8 mouse cellular contexts compared by ENCODE assay signal in the genomic region with DNA sequence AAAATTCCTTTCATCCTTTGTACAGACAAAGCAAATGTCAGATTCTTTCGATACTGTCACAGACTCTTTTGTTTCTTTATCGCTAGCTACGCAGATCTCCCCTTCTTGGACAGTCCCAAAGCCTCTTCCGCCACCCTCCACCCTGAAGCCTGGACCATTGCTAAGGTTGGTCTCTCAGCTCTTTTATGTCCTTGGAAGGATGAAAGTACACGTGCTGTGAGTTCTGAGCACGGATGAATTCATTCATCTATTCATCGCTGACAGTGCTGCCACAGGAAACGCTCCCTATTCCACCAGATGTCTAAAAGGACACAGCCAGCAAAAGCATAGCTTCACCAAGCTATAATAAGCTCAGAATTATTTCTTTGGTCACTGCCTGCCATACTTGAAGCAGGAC. TPM values are rescaled to one million over a fixed set of nuclear protein-coding genes. Genes with fewer than 3 reads are reported as not detected.
A peak's percentile ranks its signal among the peaks of the same experiment; 100 is the strongest.
DNase-seq lines count a peak whose midpoint lies in the region.

No protein-coding gene starts in this region.

- peak; percentile 2 for DNase-seq in adrenal gland, postnatal 25 days
- no peak for DNase-seq in adrenal gland, adult 18-20 months (ENCODE audit: low spot score in 2 of 2)
- DNase-seq in right cerebral cortex, adult 18-20 months = peak; percentile 23
- DNase-seq in right cerebral cortex, postnatal 14 days = no peak
- peak; percentile 25 to 32 for DNase-seq in layer of hippocampus, postnatal 10 days (ENCODE audit: low spot score in 2 of 2)
- DNase-seq in retina, embryonic 14.5 days (ENCODE audit: low spot score) = peak; percentile 42
- DNase-seq in testis, postnatal 14 days (ENCODE audit: low spot score) = no peak
- DNase-seq in kidney, adult 8-10 months = no peak

RNA-seq across cellular contexts. Expression of gene Mast2, which starts 58.0 kb away (rescaled TPM):
- 40.7 and 46.7 TPM in 2 replicates for total RNA-seq in adrenal gland, postnatal 25 days (2021)
- 10 to 100 TPM; 41.9 to 44.7 TPM for total RNA-seq in adrenal gland, adult 18-20 months (2021)
- total RNA-seq in layer of hippocampus, postnatal 10 days (2021) = 100 to 1,000 TPM; 110 to 133 TPM

Comparison
In these comparisons a context has a peak if more than half of its experiments do, and no peak if none do; other contexts are left out.
1. DNase-seq: peak in adrenal gland, postnatal 25 days (single experiment), right cerebral cortex, adult 18-20 months (single experiment), layer of hippocampus, postnatal 10 days (2 of 2) and retina, embryonic 14.5 days (single experiment); none in adrenal gland, adult 18-20 months (0 of 2), right cerebral cortex, postnatal 14 days (single experiment), testis, postnatal 14 days (single experiment) and kidney, adult 8-10 months (0 of 2).